8 mouse cellular contexts compared by ENCODE assay signal in the genomic region with DNA sequence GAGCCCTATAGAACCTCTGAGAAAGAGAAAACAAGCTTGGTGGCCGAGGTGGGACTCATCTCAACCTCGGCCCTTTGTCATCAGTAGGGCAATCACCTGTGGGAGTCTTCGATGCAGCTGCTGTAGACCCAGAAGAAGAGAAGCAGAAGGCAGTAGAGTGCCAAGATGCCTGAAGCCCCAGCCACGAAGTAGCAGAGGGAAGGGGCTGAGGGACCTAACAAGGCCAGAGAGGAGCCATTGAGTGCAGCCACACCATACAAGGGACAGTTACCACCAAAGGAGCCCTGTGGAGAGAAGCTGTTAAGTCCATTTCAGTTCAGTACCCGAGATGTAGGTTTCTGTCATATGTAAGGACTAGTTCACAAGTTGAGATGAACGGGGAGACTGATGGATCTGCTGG. TPM values are rescaled to one million over a fixed set of nuclear protein-coding genes. Genes with fewer than 3 reads are reported as not detected.
DNase-seq lines count a peak whose midpoint lies in the region; ATAC-seq and TF ChIP-seq lines count a peak whose summit lies in the region.

No protein-coding gene starts in this region.

- peak overlapping the region; percentile 68 for H3K4me3 ChIP-seq in kidney, embryonic 15.5 days (replicated peaks)
- peak overlapping the region; percentile 94 for H3K4me3 ChIP-seq in bone marrow, adult 2 months (replicated peaks; ENCODE audit: control insufficient read depth, low read depth, low read length)
- peak overlapping the region; percentile 75 for H3K4me3 ChIP-seq in hindbrain, embryonic 12.5 days
- H3K4me3 ChIP-seq in midbrain, embryonic 14.5 days (replicated peaks; ENCODE audit: low read depth, low read length), result peak overlapping the region; percentile 64

- peak overlapping the region; percentile 85 for H3K9ac ChIP-seq in kidney, embryonic 15.5 days
- H3K9ac ChIP-seq in hindbrain, embryonic 12.5 days, result peak overlapping the region; percentile 94
- H3K9ac ChIP-seq in midbrain, embryonic 14.5 days (replicated peaks; ENCODE audit: low read length), result peak overlapping the region; percentile 78; the same call in 1 of the 2 replicates

- H3K4me2 ChIP-seq in kidney, embryonic 15.5 days, result peak overlapping the region; percentile 75
- H3K4me2 ChIP-seq in hindbrain, embryonic 12.5 days (replicated peaks), result peak overlapping the region; percentile 98
- H3K4me2 ChIP-seq in midbrain, embryonic 14.5 days (ENCODE audit: low read length), result peak overlapping the region; percentile 100

- no peak for ATAC-seq in kidney, embryonic 15.5 days (replicated peaks; ENCODE audit: low FRiP score)
- ATAC-seq in hindbrain, embryonic 12.5 days (ENCODE audit: low FRiP score), result no peak
- ATAC-seq in midbrain, embryonic 14.5 days (ENCODE audit: low FRiP score, low TSS enrichment), result no peak

- peaks cover 54% of the 10 kb centered on the region for H3K36me3 ChIP-seq in kidney, embryonic 15.5 days
- peaks cover 34% of the 10 kb centered on the region for H3K36me3 ChIP-seq in hindbrain, embryonic 12.5 days
- peaks cover 51% of the 10 kb centered on the region for H3K36me3 ChIP-seq in midbrain, embryonic 14.5 days (ENCODE audit: control insufficient read depth, insufficient read depth, low read length)

- peaks cover 42% of the 10 kb centered on the region for H3K4me1 ChIP-seq in kidney, embryonic 15.5 days
- peaks cover 9% of the 10 kb centered on the region; the same call in 1 of the 2 replicates for H3K4me1 ChIP-seq in bone marrow, adult 2 months (ENCODE audit: control insufficient read depth, insufficient read depth, low read length)
- H3K4me1 ChIP-seq in hindbrain, embryonic 12.5 days, result peaks cover 32% of the 10 kb centered on the region
- peaks cover 34% of the 10 kb centered on the region for H3K4me1 ChIP-seq in midbrain, embryonic 14.5 days (ENCODE audit: control insufficient read depth, insufficient read depth, low read length)

- DNase-seq in kidney, postnatal 36 days, result no peak
- DNase-seq in midbrain, embryonic 14.5 days, result no peak
- DNase-seq in right cerebral cortex, postnatal 14 days, result no peak
- no peak for DNase-seq in urinary bladder, postnatal 25 days (ENCODE audit: low spot score)
- no peak for DNase-seq in adrenal gland, postnatal 25 days

- peak overlapping the region; percentile 98 for H3K27ac ChIP-seq in kidney, embryonic 15.5 days
- H3K27ac ChIP-seq in bone marrow, adult 2 months (ENCODE audit: control insufficient read depth, insufficient read depth, low read depth, low read length, poor library complexity), result peak overlapping the region; percentile 28
- peak overlapping the region; percentile 99; the same call in 1 of the 2 replicates for H3K27ac ChIP-seq in hindbrain, embryonic 12.5 days
- H3K27ac ChIP-seq in midbrain, embryonic 14.5 days (replicated peaks; ENCODE audit: low read depth, low read length), result no peak overlapping the region

- WGBS in kidney, embryonic 15.5 days, result 43% methylated on average over 6 of the region's 6 CpGs
- 29% methylated on average over 6 of the region's 6 CpGs for WGBS in bone marrow, adult 2 months
- 66% methylated on average over 6 of the region's 6 CpGs for WGBS in hindbrain, embryonic 12.5 days
- WGBS in midbrain, embryonic 14.5 days, result 57% methylated on average over 6 of the region's 6 CpGs

- H3K9me3 ChIP-seq in kidney, embryonic 15.5 days (replicated peaks), result no peaks in the 10 kb centered on the region
- no peaks in the 10 kb centered on the region for H3K9me3 ChIP-seq in hindbrain, embryonic 12.5 days (replicated peaks)
- no peaks in the 10 kb centered on the region for H3K9me3 ChIP-seq in midbrain, embryonic 14.5 days (ENCODE audit: control insufficient read depth, low read length)

- H3K27me3 ChIP-seq in kidney, embryonic 15.5 days, result no peaks in the 10 kb centered on the region
- H3K27me3 ChIP-seq in hindbrain, embryonic 12.5 days, result no peaks in the 10 kb centered on the region
- no peaks in the 10 kb centered on the region for H3K27me3 ChIP-seq in midbrain, embryonic 14.5 days (ENCODE audit: control insufficient read depth, insufficient read depth, low read length)

- TF ChIP-seq POLR2A in bone marrow, adult 2 months (IDR thresholded peaks at IDR 0.05; ENCODE audit: borderline replicate concordance, control insufficient read depth, low read depth, low read length), result no peak

- TF ChIP-seq CTCF in bone marrow, adult 2 months (IDR thresholded peaks at IDR 0.05; ENCODE audit: control insufficient read depth, insufficient read depth, low read length), result no peak

RNA-seq across cellular contexts. Expression of a gene that starts 0.9 kb away (rescaled TPM):
- polyA plus RNA-seq in kidney, embryonic 15.5 days (2015; fragmentation: Nextera tagmentation; extraction: Ambion mirVana), result 83.6 and 85.6 TPM in 2 replicates
- 52.1 and 62.1 TPM in 2 replicates for polyA plus RNA-seq in bone marrow, adult 2 months (2011; ENCODE audit: insufficient read depth, insufficient read length, low replicate concordance, missing spikeins)
- polyA plus RNA-seq in hindbrain, embryonic 12.5 days (2016; fragmentation: Nextera tagmentation; extraction: Ambion mirVana), result 36.9 and 39.7 TPM in 2 replicates
- polyA plus RNA-seq in midbrain, embryonic 14.5 days (2014; fragmentation: Nextera tagmentation; extraction: Ambion mirVana), result 24.8 and 32.4 TPM in 2 replicates
- 56.4 and 75.9 TPM in 2 replicates for total RNA-seq in adrenal gland, postnatal 25 days (2021)

RNA-seq across cellular contexts. Expression of a gene that starts 2.6 kb away (rescaled TPM):
- 206 and 220 TPM in 2 replicates for polyA plus RNA-seq in kidney, embryonic 15.5 days (2015; fragmentation: Nextera tagmentation; extraction: Ambion mirVana)
- polyA plus RNA-seq in bone marrow, adult 2 months (2011; ENCODE audit: insufficient read depth, insufficient read length, low replicate concordance, missing spikeins), result 27.1 and 53.1 TPM in 2 replicates
- polyA plus RNA-seq in hindbrain, embryonic 12.5 days (2016; fragmentation: Nextera tagmentation; extraction: Ambion mirVana), result 189 and 213 TPM in 2 replicates
- 270 and 278 TPM in 2 replicates for polyA plus RNA-seq in midbrain, embryonic 14.5 days (2014; fragmentation: Nextera tagmentation; extraction: Ambion mirVana)
- total RNA-seq in adrenal gland, postnatal 25 days (2021), result 122 and 123 TPM in 2 replicates

RNA-seq across cellular contexts. Expression of a gene that starts 12.8 kb away (rescaled TPM):
- polyA plus RNA-seq in kidney, embryonic 15.5 days (2015; fragmentation: Nextera tagmentation; extraction: Ambion mirVana), result 31.5 and 35.1 TPM in 2 replicates
- 6.4 and 14.7 TPM in 2 replicates for polyA plus RNA-seq in bone marrow, adult 2 months (2011; ENCODE audit: insufficient read depth, insufficient read length, low replicate concordance, missing spikeins)
- 31.8 and 32.4 TPM in 2 replicates for polyA plus RNA-seq in hindbrain, embryonic 12.5 days (2016; fragmentation: Nextera tagmentation; extraction: Ambion mirVana)
- 18.0 and 21.0 TPM in 2 replicates for polyA plus RNA-seq in midbrain, embryonic 14.5 days (2014; fragmentation: Nextera tagmentation; extraction: Ambion mirVana)
- total RNA-seq in adrenal gland, postnatal 25 days (2021), result 15.1 and 23.1 TPM in 2 replicates

RNA-seq across cellular contexts. Expression of a gene that starts 16.5 kb away (rescaled TPM):
- polyA plus RNA-seq in kidney, embryonic 15.5 days (2015; fragmentation: Nextera tagmentation; extraction: Ambion mirVana), result 183 and 189 TPM in 2 replicates
- 488 and 589 TPM in 2 replicates for polyA plus RNA-seq in bone marrow, adult 2 months (2011; ENCODE audit: insufficient read depth, insufficient read length, low replicate concordance, missing spikeins)
- 190 and 196 TPM in 2 replicates for polyA plus RNA-seq in hindbrain, embryonic 12.5 days (2016; fragmentation: Nextera tagmentation; extraction: Ambion mirVana)
- polyA plus RNA-seq in midbrain, embryonic 14.5 days (2014; fragmentation: Nextera tagmentation; extraction: Ambion mirVana), result 146 and 171 TPM in 2 replicates
- total RNA-seq in adrenal gland, postnatal 25 days (2021), result 128 and 179 TPM in 2 replicates

RNA-seq across cellular contexts. Expression of a gene that starts 25.0 kb away (rescaled TPM):
- polyA plus RNA-seq in kidney, embryonic 15.5 days (2015; fragmentation: Nextera tagmentation; extraction: Ambion mirVana), result 172 and 187 TPM in 2 replicates
- polyA plus RNA-seq in bone marrow, adult 2 months (2011; ENCODE audit: insufficient read depth, insufficient read length, low replicate concordance, missing spikeins), result 38.0 and 61.1 TPM in 2 replicates
- polyA plus RNA-seq in hindbrain, embryonic 12.5 days (2016; fragmentation: Nextera tagmentation; extraction: Ambion mirVana), result 146 and 149 TPM in 2 replicates
- 156 and 165 TPM in 2 replicates for polyA plus RNA-seq in midbrain, embryonic 14.5 days (2014; fragmentation: Nextera tagmentation; extraction: Ambion mirVana)
- total RNA-seq in adrenal gland, postnatal 25 days (2021), result 96.3 and 103 TPM in 2 replicates
